Mouse (Mus musculus) CH12.LX (cell line): ENCODE results near the gene Zfp868. TPM values are rescaled to one million over a fixed set of nuclear protein-coding genes. Genes with fewer than 3 reads are reported as not detected.
A peak's percentile ranks its signal among the peaks of the same experiment; 100 is the strongest.
"Not testable (repeated sequence)": the region's sequence is repeated elsewhere in the genome, so short reads cannot be mapped to it uniquely, and the experiment has no call there.

ENCODE experiments used
- DNase-seq: peaks from one replicate; pipeline ENCODE4 v3.0.0-alpha.2; 2013; ENCODE audit errors: extremely low read depth
- H3K27ac ChIP-seq: 2 replicates; pipeline ENCODE4 v1.5.1; 2012; ENCODE audit warnings: low read depth, mild to moderate bottlenecking, control low read depth, moderate library complexity; ENCODE audit not compliant: insufficient read depth
- H3K27me3 ChIP-seq: replicated peaks from 2 replicates; pipeline ENCODE3; 2012; ENCODE audit warnings: inconsistent platforms
- H3K36me3 ChIP-seq, 2 experiments: replicated peaks in 1 of 2; 2 replicates each; pipeline versions ENCODE3 to v1.6.1; 2012; ENCODE audit warnings: inconsistent platforms in 1 of 2, low read length in 1 of 2, mild to moderate bottlenecking in 1 of 2, mixed read lengths in 1 of 2, moderate library complexity in 1 of 2; ENCODE audit not compliant: control insufficient read depth in 1 of 2, insufficient read depth in 1 of 2
- H3K4me1 ChIP-seq, 2 experiments: 2 replicates each; pipeline ENCODE4 v1.6.1; 2012; ENCODE audit warnings: inconsistent platforms in 1 of 2, moderate library complexity in 1 of 2; ENCODE audit not compliant: insufficient read depth in 2 of 2, control insufficient read depth in 1 of 2
- H3K4me2 ChIP-seq: 2 replicates; pipeline ENCODE4 v1.6.1; 2012; ENCODE audit warnings: low read depth, mild to moderate bottlenecking, control low read depth; ENCODE audit not compliant: poor library complexity, insufficient read depth, severe bottlenecking
- H3K4me3 ChIP-seq, 3 experiments: fragments of 150-350 bp in 1 of 3; sonication (generic) in 1 of 3; replicated peaks in 1 of 3; 2 replicates each; pipeline versions ENCODE3 to v1.5.1; 2011 to 2012; ENCODE audit warnings: low read depth in 2 of 3, low read length in 2 of 3, mild to moderate bottlenecking in 2 of 3, moderate library complexity in 2 of 3, control low read depth in 1 of 3, improper control_type of control experiment in 1 of 3, inconsistent platforms in 1 of 3, mixed read lengths in 1 of 3; ENCODE audit not compliant: poor library complexity in 1 of 3
- H3K79me2 ChIP-seq: replicated peaks from 2 replicates; pipeline ENCODE4 v1.6.1; 2012; ENCODE audit warnings: mild to moderate bottlenecking, moderate library complexity; ENCODE audit not compliant: control insufficient read depth, poor library complexity, insufficient read depth, severe bottlenecking; ENCODE audit errors: extremely low read depth
- H3K9ac ChIP-seq: 2 replicates; pipeline ENCODE4 v1.6.1; 2012; ENCODE audit warnings: low read depth, mild to moderate bottlenecking, control low read depth, moderate library complexity; ENCODE audit not compliant: insufficient read depth
- H3K9me3 ChIP-seq: replicated peaks from 2 replicates; pipeline ENCODE3; 2012; ENCODE audit warnings: low read length, inconsistent platforms, mixed read lengths
- BHLHE40 ChIP-seq: IDR thresholded peaks from 2 replicates; pipeline ENCODE4 v1.6.1; 2011; ENCODE audit warnings: mild to moderate bottlenecking, low read depth, low read length, improper control_type of control experiment
- CHD1 ChIP-seq: IDR thresholded peaks from 2 replicates; pipeline ENCODE4 v1.6.1; 2012; ENCODE audit warnings: low read depth, low read length, improper control_type of control experiment, inconsistent platforms
- CHD2 ChIP-seq: IDR thresholded peaks from 2 replicates; pipeline ENCODE4 v1.6.1; 2011; ENCODE audit warnings: low read length, improper control_type of control experiment
- CTCF ChIP-seq, 2 experiments: IDR thresholded peaks in 1 of 2; conservative IDR thresholded peaks in 1 of 2; 2 replicates each; pipeline ENCODE4 v1.5.1; 2011 to 2012; ENCODE audit warnings: low read depth in 2 of 2, low read length in 2 of 2, improper control_type of control experiment in 1 of 2, inconsistent platforms in 1 of 2, mild to moderate bottlenecking in 1 of 2, moderate library complexity in 1 of 2
- ELF1 ChIP-seq: IDR thresholded peaks from 2 replicates; pipeline ENCODE4 v1.6.1; 2014; ENCODE audit warnings: low read depth, mild to moderate bottlenecking, inconsistent platforms, low read length, improper control_type of control experiment
- ETS1 ChIP-seq: conservative IDR thresholded peaks from 2 replicates; pipeline ENCODE4 v1.6.1; 2012; ENCODE audit warnings: low read depth, mild to moderate bottlenecking, inconsistent platforms, low read length, improper control_type of control experiment, moderate library complexity
- GABPA ChIP-seq: IDR thresholded peaks from 2 replicates; pipeline ENCODE4 v1.6.1; 2012; ENCODE audit warnings: low read depth, low read length, improper control_type of control experiment, inconsistent platforms; ENCODE audit not compliant: insufficient replicate concordance
- HCFC1 ChIP-seq: IDR thresholded peaks from 2 replicates; pipeline ENCODE4 v1.6.1; 2012; ENCODE audit warnings: low read depth, mild to moderate bottlenecking, inconsistent platforms, low read length, improper control_type of control experiment
- JUN ChIP-seq: IDR thresholded peaks from 2 replicates; pipeline ENCODE4 v1.6.1; 2011; ENCODE audit warnings: low read depth, mild to moderate bottlenecking, low read length, improper control_type of control experiment, moderate library complexity; ENCODE audit not compliant: insufficient read depth
- MAX ChIP-seq: IDR thresholded peaks from 2 replicates; pipeline ENCODE4 v1.6.1; 2011; ENCODE audit warnings: low read length, improper control_type of control experiment
- MEF2A ChIP-seq: IDR thresholded peaks from 2 replicates; pipeline ENCODE4 v1.6.1; 2014; ENCODE audit warnings: low read depth, mild to moderate bottlenecking, inconsistent platforms, low read length, improper control_type of control experiment, borderline replicate concordance
- MXI1 ChIP-seq: IDR thresholded peaks from 2 replicates; pipeline ENCODE4 v1.6.1; 2011; ENCODE audit warnings: mild to moderate bottlenecking, low read depth, low read length, improper control_type of control experiment
- NELFE ChIP-seq: IDR thresholded peaks from 2 replicates; pipeline ENCODE4 v1.6.1; 2011; ENCODE audit warnings: low read depth, low read length, improper control_type of control experiment
- NRF1 ChIP-seq: IDR thresholded peaks from 2 replicates; pipeline ENCODE4 v1.6.1; 2014; ENCODE audit warnings: low read depth, mild to moderate bottlenecking, inconsistent platforms, low read length, improper control_type of control experiment, moderate library complexity
- POLR2A ChIP-seq: IDR thresholded peaks from 2 replicates; pipeline ENCODE4 v1.6.1; 2011; ENCODE audit warnings: low read depth, mild to moderate bottlenecking, improper control_type of control experiment, low read length
- TCF12 ChIP-seq: IDR thresholded peaks from 2 replicates; pipeline ENCODE4 v1.6.1; 2014; ENCODE audit warnings: low read depth, mild to moderate bottlenecking, inconsistent platforms, low read length, improper control_type of control experiment
- USF2 ChIP-seq: conservative IDR thresholded peaks from 2 replicates; pipeline ENCODE4 v1.6.1; 2011; ENCODE audit warnings: low read depth, low read length, improper control_type of control experiment
- ZKSCAN1 ChIP-seq: IDR thresholded peaks from 2 replicates; pipeline ENCODE4 v1.6.1; 2012; ENCODE audit warnings: low read depth, inconsistent platforms, low read length, improper control_type of control experiment, borderline replicate concordance
- ZMIZ1 ChIP-seq: IDR thresholded peaks from 2 replicates; pipeline ENCODE4 v1.6.1; 2012; ENCODE audit warnings: low read depth, mild to moderate bottlenecking, inconsistent platforms, low read length, improper control_type of control experiment
- dilution Hi-C: fragments of 300-500 bp; cut with MboI; formaldehyde crosslinking; loops from 2 replicates; pipeline ENCODE4 v1.14.3; 2020; ENCODE audit warnings: low sequenced_read_pairs; ENCODE audit not compliant: extremely low pct_unique_long_range_greater_than_20kb, extremely low pct_ligation_motif_present
- in situ Hi-C: fragments of 300-500 bp; cut with MboI; formaldehyde crosslinking; loops from 3 replicates; pipeline ENCODE4 v1.14.3; 2019; ENCODE audit warnings: low sequenced_read_pairs, low pct_ligation_motif_present, low pct_unique_long_range_greater_than_20kb, mixed read lengths
- polyA plus RNA-seq: library from polyadenylated mRNA; unstranded; fragments of >175 nt; gene quantifications from 2 replicates; pipeline ENCODE4 v1.2.1, GENCODE M21; 2012; ENCODE audit warnings: low read depth; ENCODE audit not compliant: insufficient read length
- total RNA-seq, 2 experiments: library from RNA; depleted of rRNA; stranded (reverse); fragments of 300-350 nt in 1 of 2; fragments of >200 nt in 1 of 2; gene quantifications; 2 replicates each; pipeline ENCODE4 v1.2.3; 2012 to 2014

Gene Zfp868
- total and polyA plus RNA-seq, 3 experiments, result 7.7 to 16.2 (median 12.3) TPM

DNA sequence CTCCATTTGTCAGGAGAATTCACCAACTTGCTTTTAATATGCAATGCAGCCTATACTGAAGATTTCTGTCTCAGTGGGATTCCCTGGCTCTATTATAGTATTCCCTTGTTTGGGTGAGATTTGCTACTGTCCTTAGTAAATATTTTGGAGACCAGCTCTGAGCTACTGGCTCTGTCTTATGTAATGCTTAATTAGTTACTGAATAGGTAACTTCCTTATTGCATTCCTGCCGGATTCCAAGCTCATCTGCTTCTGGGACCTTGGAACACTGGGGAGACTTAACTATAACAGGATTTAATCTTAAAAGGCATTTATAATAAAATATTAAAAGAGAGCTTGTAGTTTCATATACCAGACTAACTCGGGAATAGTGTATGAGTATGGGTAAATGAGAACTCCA, 39.7 kb upstream of the Zfp868 start:
- H3K4me1 ChIP-seq, H3K36me3 ChIP-seq, H3K4me3 ChIP-seq, H3K4me2 ChIP-seq, H3K9ac ChIP-seq, H3K27ac ChIP-seq, H3K27me3 ChIP-seq, H3K9me3 ChIP-seq, DNase-seq, dilution Hi-C loops, H3K79me2 ChIP-seq, in situ Hi-C loops: not testable (repeated sequence)

DNA sequence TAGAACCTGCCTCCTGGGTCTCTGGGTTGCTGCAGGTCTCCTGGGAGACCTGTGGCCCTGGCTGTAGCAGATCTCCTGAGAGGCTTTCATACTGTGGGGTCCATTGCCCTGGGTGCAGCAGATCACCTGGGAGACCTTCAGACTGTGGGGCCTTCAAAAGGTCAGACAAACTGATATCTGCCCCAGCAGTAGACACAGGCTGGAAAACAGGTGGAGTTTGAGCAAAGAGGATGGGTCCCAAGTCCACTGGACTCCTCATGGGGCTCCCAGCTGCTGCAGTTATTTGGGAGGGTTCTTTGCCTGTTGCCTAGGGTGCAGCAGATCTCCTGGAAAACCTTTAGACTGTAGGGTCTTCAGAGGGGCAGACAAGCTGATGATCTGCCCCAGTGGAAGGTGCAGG, 35.9 kb upstream of the Zfp868 start:
- TF ChIP-seq TCF12 (no peak), ZKSCAN1 (no peak), BHLHE40 (no peak), ETS1 (no peak), NRF1 (no peak), JUN (no peak), MXI1 (no peak), CTCF (conservative IDR thresholded peaks at IDR 0.05 in 1 of 2, IDR thresholded peaks at IDR 0.05 in 1 of 2; ENCODE audit: low read depth in 2 of 2, low read length in 2 of 2) (no peak), CHD1 (no peak), MAX (no peak), GABPA (no peak), CHD2 (no peak), ELF1 (no peak)
- dilution Hi-C loops, result no loop called here
- Histone ChIP-seq H3K9ac (no peak overlapping the region), H3K9me3 (no peaks in the 10 kb centered on the region), H3K36me3 (peaks cover 0 to 8% of the 10 kb centered on the region in 2 experiments), H3K4me3 (no peak overlapping the region), H3K4me1 (no peaks in the 10 kb centered on the region), H3K79me2 (no peaks in the 10 kb centered on the region), H3K4me2 (no peak overlapping the region), H3K27ac (no peak overlapping the region), H3K27me3 (no peaks in the 10 kb centered on the region)
- in situ Hi-C loops, result no loop called here
- no peak for DNase-seq

- H3K27ac ChIP-seq, result no peak within 1 kb of the TSS
- H3K4me3 ChIP-seq, result peak within 1 kb of the TSS; percentile 46 to 81 (median 72)
- no peaks in the 10 kb centered on the region for H3K79me2 ChIP-seq
- H3K9me3 ChIP-seq, result peaks cover 3% of the 10 kb centered on the region
- TF ChIP-seq ELF1 (0 out of 2 replicates have a peak, but pooled peaks have one; percentile 14), USF2 (no peak), ZMIZ1 (peak; percentile 52; the same call in 1 of the 2 replicates), CHD2 (peak; percentile 54; the same call in 1 of the 2 replicates), MAX (peak; percentile 5), TCF12 (peak; percentile 45; the same call in 1 of the 2 replicates), MEF2A (peak; percentile 37; the same call in 1 of the 2 replicates), HCFC1 (0 out of 2 replicates have a peak, but pooled peaks have one; percentile 15), MXI1 (no peak), POLR2A (peak; percentile 67), CHD1 (no peak), NELFE (peak; percentile 42; the same call in 1 of the 2 replicates)
- H3K27me3 ChIP-seq, result peaks cover 12% of the 10 kb centered on the region
- H3K36me3 ChIP-seq, result no peaks in the 10 kb centered on the region
- peak within 1 kb of the TSS; percentile 86 for H3K4me2 ChIP-seq
- DNase-seq, result peak; percentile 91
- peak within 1 kb of the TSS; percentile 47; the same call in 1 of the 2 replicates for H3K9ac ChIP-seq
- H3K4me1 ChIP-seq, result peaks cover 3 to 5% of the 10 kb centered on the region in 2 experiments
- dilution Hi-C loops, result no loop called here
- in situ Hi-C loops, result no loop called here
Observed at GRCm38 (mm10) chr8:69654358-69654981, 29.1 kb upstream of the Zfp868 start, which contains the start of gene Zfp964. Gene Zfp964, plus strand, starts transcription at chr8:69654479.
